Mouse (Mus musculus) heart, embryonic 16.5 days (tissue): ENCODE data around the gene Med13l. TPM values are rescaled to one million over a fixed set of nuclear protein-coding genes. Genes with fewer than 3 reads are reported as not detected.

ENCODE experiments used
- ATAC-seq: fragments of 200-750 bp; cut with Nextera tagmentation; replicated peaks from 2 replicates; pipeline ENCODE4 v1.8.0; 2017; ENCODE audit warnings: moderate number of reproducible peaks; ENCODE audit not compliant: insufficient read depth, low FRiP score; ENCODE audit errors: extremely low read depth
- H3K27ac ChIP-seq: fragments of 300-500 bp; sonication (generic); 2 replicates; pipeline ENCODE4 v1.5.1; 2014; ENCODE audit warnings: mild to moderate bottlenecking, low read length, control low read depth, moderate library complexity
- H3K27me3 ChIP-seq: fragments of 300-500 bp; sonication (generic); 2 replicates; pipeline ENCODE4 v1.6.1; 2014; ENCODE audit warnings: low read length, mixed read lengths; ENCODE audit not compliant: control insufficient read depth, insufficient read depth
- H3K36me3 ChIP-seq: fragments of 300-500 bp; sonication (generic); 2 replicates; pipeline ENCODE4 v1.6.1; 2014; ENCODE audit not compliant: control insufficient read depth, insufficient read depth
- H3K4me1 ChIP-seq: fragments of 300-500 bp; sonication (generic); 2 replicates; pipeline ENCODE4 v1.6.1; 2014; ENCODE audit warnings: low read length, mixed read lengths; ENCODE audit not compliant: control insufficient read depth, insufficient read depth
- H3K4me2 ChIP-seq: fragments of 300-500 bp; sonication (generic); 2 replicates; pipeline ENCODE4 v1.6.1; 2014; ENCODE audit warnings: low read depth, mild to moderate bottlenecking, control low read depth, low read length
- H3K4me3 ChIP-seq: fragments of 300-500 bp; sonication (generic); 2 replicates; pipeline ENCODE4 v1.5.1; 2014; ENCODE audit warnings: mild to moderate bottlenecking, control low read depth, low read length
- H3K9ac ChIP-seq: fragments of 300-500 bp; sonication (generic); 2 replicates; pipeline ENCODE4 v1.6.1; 2014; ENCODE audit warnings: low read length, control low read depth
- H3K9me3 ChIP-seq: fragments of 300-500 bp; sonication (generic); replicated peaks from 2 replicates; pipeline ENCODE4 v1.6.1; 2016; ENCODE audit warnings: low read length; ENCODE audit not compliant: control insufficient read depth
- WGBS: fragments of 180-500 bp; shearing (Covaris S2); extraction: QIAGEN DNeasy Blood & Tissue Kit; methylation state at CpG from one replicate; pipeline ENCODE4 v1.1.7; 2014; 5-methylcytosine and 5-hydroxymethylcytosine counted together
- polyA plus RNA-seq: library from polyadenylated mRNA; unstranded; fragments of >200 nt; fragmentation: Nextera tagmentation; extraction: Ambion mirVana; gene quantifications from 2 replicates; pipeline ENCODE4 v1.2.1, GENCODE M21; 2015

The Med13l gene
- polyA plus RNA-seq, 1 experiment from 2014 or later: 6.7 TPM

DNA sequence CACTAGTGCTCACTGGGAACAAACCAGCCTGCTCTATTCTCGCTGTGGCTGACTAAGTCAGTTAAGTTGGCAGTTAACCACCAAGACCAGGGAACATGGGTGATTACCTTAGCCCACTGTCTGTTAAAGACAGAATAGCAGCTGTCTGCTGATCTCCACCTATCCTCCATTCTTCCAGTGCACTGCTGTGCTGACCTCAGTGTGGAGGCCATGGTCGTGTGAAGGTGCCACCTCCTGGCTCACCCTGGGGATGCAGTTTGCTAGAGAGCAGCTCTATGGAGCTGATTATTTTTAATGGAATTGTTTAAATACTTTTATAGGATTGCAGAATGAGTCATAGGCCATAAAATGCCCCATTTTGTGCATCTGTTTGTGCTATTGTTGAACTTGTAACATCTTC is 195.6 kb downstream of the Med13l start:
- H3K27me3 ChIP-seq: no peaks in the 10 kb centered on the region
- H3K27ac ChIP-seq: no peak overlapping the region
- ATAC-seq: no peak
- H3K9me3 ChIP-seq: no peaks in the 10 kb centered on the region
- no peak overlapping the region for H3K4me2 ChIP-seq
- peaks cover 4% of the 10 kb centered on the region; the same call in 1 of the 2 replicates for H3K4me1 ChIP-seq
- no peak overlapping the region for H3K9ac ChIP-seq
- peaks cover 43% of the 10 kb centered on the region for H3K36me3 ChIP-seq
- WGBS: 67% methylated on average over 2 of the region's 2 CpGs
- no peak overlapping the region for H3K4me3 ChIP-seq

DNA sequence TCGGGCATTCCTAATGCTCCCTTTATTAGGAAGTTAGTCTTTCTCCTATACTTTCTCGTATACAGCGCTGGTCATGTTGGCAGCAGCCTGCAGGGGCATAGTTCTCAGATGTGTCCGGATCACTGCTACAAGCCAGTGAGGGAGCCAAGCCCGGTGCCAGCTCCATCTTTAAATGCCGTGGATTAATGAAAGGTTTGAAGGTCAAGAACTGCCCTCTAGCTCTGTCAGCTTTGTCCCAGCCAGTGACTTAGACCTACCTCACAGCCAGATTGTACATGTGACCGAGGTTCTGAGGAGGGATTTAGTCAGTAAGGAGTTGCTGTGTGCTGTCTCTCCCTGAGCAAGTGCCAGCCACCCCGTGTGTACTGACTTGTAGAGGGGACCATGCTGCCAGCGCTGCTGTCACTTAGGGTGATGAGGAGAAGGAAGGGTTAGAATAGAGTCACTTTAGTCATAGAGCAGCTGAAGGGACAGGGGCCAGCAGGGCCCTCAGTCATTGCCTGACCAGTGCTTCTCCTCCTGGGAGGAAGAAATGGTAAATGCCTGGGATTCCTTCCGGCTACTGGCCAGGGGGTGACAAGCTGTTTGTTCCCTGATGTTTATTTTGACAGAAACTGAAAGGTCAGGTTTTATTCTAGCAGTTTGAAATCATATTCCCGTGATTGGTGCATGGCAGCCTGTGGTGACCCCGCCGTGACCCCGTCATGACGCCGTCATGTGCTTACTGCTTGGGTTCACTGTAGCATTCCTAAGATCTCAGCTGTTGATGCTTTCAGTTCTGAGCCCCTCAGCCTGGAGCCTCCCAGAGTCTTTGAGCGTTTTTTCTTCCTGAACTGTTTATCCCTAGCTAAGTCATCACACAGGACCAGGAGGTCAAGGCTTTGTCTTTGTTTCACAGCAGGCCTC is 197.2 kb downstream of the Med13l start:
- no peak overlapping the region for H3K4me3 ChIP-seq
- peaks cover 36% of the 10 kb centered on the region for H3K36me3 ChIP-seq
- no peak for ATAC-seq
- 50% methylated on average over 17 of the region's 17 CpGs for WGBS
- no peak overlapping the region for H3K27ac ChIP-seq
- H3K4me2 ChIP-seq: no peak overlapping the region
- no peaks in the 10 kb centered on the region for H3K9me3 ChIP-seq
- H3K4me1 ChIP-seq: peaks cover 4% of the 10 kb centered on the region; the same call in 1 of the 2 replicates
- H3K27me3 ChIP-seq: no peaks in the 10 kb centered on the region
- H3K9ac ChIP-seq: no peak overlapping the region

DNA sequence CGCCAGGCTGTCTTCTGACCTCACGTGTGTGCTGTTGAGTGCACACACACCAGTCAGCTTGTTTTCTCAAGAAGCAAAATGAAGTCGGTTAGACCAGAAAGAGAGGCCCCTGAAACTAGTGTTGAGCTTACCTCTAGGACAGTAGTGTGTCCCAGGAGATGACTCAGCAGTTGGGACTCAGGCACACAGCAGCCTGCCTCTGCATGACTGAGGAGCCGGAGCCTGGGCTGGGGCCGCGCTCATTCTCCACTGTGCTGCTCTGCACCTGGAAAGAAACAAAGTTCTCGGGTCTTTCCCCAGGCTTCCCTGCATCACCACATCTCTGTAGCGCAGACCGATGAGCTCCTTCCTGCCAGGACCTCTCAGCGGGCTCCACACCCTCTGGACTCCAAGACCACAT is 200.5 kb downstream of the Med13l start:
- no peak for ATAC-seq
- H3K27ac ChIP-seq: no peak overlapping the region
- no peak overlapping the region for H3K9ac ChIP-seq
- H3K4me1 ChIP-seq: peaks cover 4% of the 10 kb centered on the region; the same call in 1 of the 2 replicates
- H3K36me3 ChIP-seq: peaks cover 36% of the 10 kb centered on the region
- no peak overlapping the region for H3K4me2 ChIP-seq
- H3K9me3 ChIP-seq: no peaks in the 10 kb centered on the region
- H3K27me3 ChIP-seq: no peaks in the 10 kb centered on the region
- H3K4me3 ChIP-seq: no peak overlapping the region
- 85% methylated on average over 10 of the region's 10 CpGs for WGBS

DNA sequence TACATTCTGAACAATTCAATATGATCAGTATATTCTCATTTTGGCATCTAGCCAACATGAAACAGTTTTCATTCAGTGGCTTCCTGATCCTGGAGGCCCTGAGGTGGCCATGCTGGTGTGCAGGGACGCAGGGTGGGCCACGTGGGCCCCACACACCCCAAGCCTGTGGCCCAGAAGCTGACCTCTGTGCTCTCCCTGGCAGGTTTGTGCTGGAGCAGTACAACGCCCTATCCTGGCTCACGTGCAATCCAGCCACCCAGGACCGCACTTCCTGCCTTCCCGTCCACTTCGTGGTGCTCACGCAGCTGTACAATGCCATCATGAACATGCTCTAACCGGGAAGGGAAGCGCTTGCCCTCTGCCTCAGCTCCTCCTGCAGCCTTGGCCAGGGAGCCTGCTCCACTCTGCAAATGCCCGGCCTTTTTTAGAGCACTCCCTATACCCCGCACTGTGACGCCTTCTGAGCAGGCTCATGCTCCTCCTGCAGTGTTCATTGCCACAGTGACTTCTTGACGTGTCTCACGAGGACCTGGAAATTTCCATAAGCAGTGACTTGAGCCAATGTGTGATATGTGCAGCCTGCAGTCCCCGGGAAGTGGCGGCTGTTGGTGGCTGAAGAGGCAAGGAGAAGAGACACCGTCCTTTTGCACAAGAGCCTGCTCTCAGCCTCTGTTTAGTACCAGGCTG is 202.2 kb downstream of the Med13l start:
- WGBS: 80% methylated on average over 18 of the region's 18 CpGs
- ATAC-seq: no peak
- H3K4me2 ChIP-seq: no peak overlapping the region

DNA sequence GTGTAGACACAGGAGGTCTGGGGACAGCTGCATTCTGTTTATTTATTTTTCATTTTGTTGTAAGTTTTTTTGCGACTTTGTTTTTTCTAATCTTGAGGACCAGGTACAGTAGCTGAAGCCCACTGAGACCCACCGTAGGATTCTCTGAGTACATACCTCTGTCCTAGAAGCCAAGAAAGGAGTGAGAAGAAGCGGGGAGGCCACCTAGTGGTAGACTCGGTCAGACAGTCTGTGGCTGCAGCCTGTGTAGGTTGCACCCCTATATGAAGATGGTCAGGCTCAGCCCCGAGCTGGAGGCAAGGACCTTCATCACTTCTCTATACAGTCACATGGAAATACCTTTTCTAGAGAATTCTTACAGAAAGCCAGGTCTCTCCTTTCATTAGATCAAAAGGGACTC is 202.9 kb downstream of the Med13l start:
- ATAC-seq: no peak
- no peak overlapping the region for H3K4me3 ChIP-seq
- 69% methylated on average over 5 of the region's 5 CpGs for WGBS
- no peak overlapping the region for H3K27ac ChIP-seq
- H3K9ac ChIP-seq: no peak overlapping the region
- H3K4me2 ChIP-seq: no peak overlapping the region
- peaks cover 28% of the 10 kb centered on the region for H3K36me3 ChIP-seq
- H3K4me1 ChIP-seq: no peaks in the 10 kb centered on the region
- no peaks in the 10 kb centered on the region for H3K9me3 ChIP-seq
- H3K27me3 ChIP-seq: no peaks in the 10 kb centered on the region

More for the DNA sequence above, 202.2 kb downstream of the Med13l start:
- peaks cover 29% of the 10 kb centered on the region for H3K36me3 ChIP-seq
- H3K4me3 ChIP-seq: no peak overlapping the region
- no peak overlapping the region for H3K9ac ChIP-seq
- H3K4me1 ChIP-seq: peaks cover under 1% of the 10 kb centered on the region; the same call in 1 of the 2 replicates
- no peaks in the 10 kb centered on the region for H3K9me3 ChIP-seq
- H3K27me3 ChIP-seq: no peaks in the 10 kb centered on the region
- no peak overlapping the region for H3K27ac ChIP-seq

DNA sequence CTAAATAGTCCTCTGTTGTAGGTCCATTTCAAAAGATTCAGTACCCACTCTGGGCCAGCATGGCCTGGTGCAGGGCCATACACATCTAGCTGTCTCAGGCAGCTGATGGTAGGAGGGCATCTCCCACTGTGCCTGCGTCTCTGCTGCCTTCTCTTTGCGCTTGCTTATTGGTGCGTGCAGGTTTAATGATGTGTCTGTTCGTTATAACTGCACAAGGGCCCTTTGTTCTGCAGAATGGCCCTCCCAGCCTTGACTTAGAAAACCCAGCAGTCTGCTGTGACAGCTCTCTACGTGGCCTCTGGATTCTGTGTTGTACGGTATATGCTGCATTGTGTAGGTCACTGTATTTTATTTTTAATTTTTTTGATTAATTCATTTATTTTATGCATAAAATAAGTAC is 208.7 kb downstream of the Med13l start:
- Histone ChIP-seq H3K36me3 (no peaks in the 10 kb centered on the region; the same call in 1 of the 2 replicates), H3K27me3 (0 out of 2 replicates have a peak, but pooled peaks cover 3% of the 10 kb centered on the region), H3K4me3 (no peak overlapping the region), H3K9me3 (no peaks in the 10 kb centered on the region), H3K9ac (no peak overlapping the region), H3K4me1 (peaks cover 6% of the 10 kb centered on the region), H3K27ac (no peak overlapping the region), H3K4me2 (no peak overlapping the region)
- WGBS: 86% methylated on average over 6 of the region's 6 CpGs
- no peak for ATAC-seq

DNA sequence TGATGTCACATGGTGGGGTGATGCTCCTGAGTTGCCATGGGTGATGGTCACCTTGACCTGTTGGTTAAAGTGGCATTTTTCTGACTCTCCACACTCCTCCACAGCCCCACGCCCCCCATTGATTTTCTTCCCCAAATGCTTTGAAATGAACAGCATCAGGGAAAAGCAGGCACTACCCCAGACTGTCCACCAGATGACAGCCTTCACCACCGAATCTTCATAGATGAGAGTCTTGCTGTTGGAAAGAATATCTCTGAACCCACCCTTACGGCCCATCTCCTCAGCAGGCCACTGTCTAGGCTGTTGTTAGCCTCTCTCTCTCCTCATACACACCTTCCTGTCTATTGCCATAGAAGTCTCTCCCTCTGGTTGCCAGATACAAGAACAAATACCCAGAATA is 213.4 kb downstream of the Med13l start:
- WGBS: 31% methylated on average over 3 of the region's 3 CpGs
- Histone ChIP-seq H3K9ac (no peak overlapping the region), H3K27ac (no peak overlapping the region), H3K9me3 (no peaks in the 10 kb centered on the region), H3K27me3 (0 out of 2 replicates have a peak, but pooled peaks cover 5% of the 10 kb centered on the region), H3K4me3 (no peak overlapping the region), H3K4me1 (peaks cover 6% of the 10 kb centered on the region), H3K4me2 (no peak overlapping the region), H3K36me3 (no peaks in the 10 kb centered on the region)
- no peak for ATAC-seq

DNA sequence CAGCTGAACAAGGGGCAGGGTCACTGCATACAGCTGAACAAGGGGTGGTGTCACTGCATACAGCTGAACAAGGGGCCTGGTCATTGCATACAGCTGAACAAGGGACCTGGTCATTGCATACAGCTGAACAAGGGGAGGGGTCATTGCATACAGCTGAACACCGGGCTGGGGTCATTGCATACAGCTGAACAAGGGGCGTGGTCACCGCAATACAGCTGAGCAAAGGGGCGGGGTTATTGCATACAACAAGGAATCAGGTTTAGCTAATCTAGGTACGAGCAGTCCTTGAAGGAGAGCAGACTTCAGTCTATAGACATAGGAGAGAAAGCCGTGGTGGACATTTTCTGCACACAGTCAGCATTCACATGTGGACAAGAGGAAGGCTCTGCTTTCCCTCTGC is 215.9 kb downstream of the Med13l start:
- H3K4me2 ChIP-seq: no peak overlapping the region
- no peak overlapping the region for H3K9ac ChIP-seq
- 74% methylated on average over 6 of the region's 6 CpGs for WGBS
- no peak for ATAC-seq
- no peaks in the 10 kb centered on the region for H3K4me1 ChIP-seq
- no peaks in the 10 kb centered on the region for H3K9me3 ChIP-seq
- no peak overlapping the region for H3K27ac ChIP-seq
- no peaks in the 10 kb centered on the region for H3K36me3 ChIP-seq
- no peak overlapping the region for H3K4me3 ChIP-seq
- peaks cover 10% of the 10 kb centered on the region for H3K27me3 ChIP-seq

DNA sequence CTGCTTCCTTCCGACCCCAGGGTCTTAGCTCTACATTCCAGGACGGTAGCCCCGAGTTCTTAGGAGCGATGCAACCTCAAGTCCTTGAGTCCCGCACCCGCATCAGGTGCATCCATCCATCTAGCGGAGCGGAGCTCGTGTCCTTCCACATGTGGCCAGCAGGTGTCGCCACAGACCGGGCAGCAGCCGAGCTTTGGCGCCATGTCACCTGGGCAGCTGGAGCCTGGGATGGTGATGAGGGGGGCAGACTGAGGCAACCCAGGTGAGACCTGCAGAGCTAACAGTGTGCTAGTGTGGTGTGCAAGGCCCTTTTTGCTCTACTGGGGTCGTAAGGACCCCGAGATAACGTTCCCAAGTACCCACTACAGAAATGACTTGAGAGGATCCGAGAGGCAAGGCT is 221.1 kb downstream of the Med13l start:
- H3K36me3 ChIP-seq: no peaks in the 10 kb centered on the region
- H3K27me3 ChIP-seq: peaks cover 12% of the 10 kb centered on the region
- no peak for ATAC-seq
- WGBS: 10% methylated on average over 17 of the region's 17 CpGs
- no peak overlapping the region for H3K4me3 ChIP-seq
- no peak overlapping the region for H3K27ac ChIP-seq
- H3K4me1 ChIP-seq: no peaks in the 10 kb centered on the region
- H3K9ac ChIP-seq: no peak overlapping the region
- no peak overlapping the region for H3K4me2 ChIP-seq
- no peaks in the 10 kb centered on the region for H3K9me3 ChIP-seq
